Mouse (Mus musculus): ENCODE results near the gene Napepld.
A peak's percentile ranks its signal among the peaks of the same experiment; 100 is the strongest.
"Not testable (repeated sequence)": the region's sequence is repeated elsewhere in the genome, so short reads cannot be mapped to it uniquely, and the experiment has no call there.

Napepld gene

GRCm38 (mm10) chr5:21660850-21661249, 40.3 kb downstream of the Napepld start:
- no peak for DNase-seq

- DNase-seq, result peak; percentile 92
Measured at GRCm38 (mm10) chr5:21658623-21659395, 42.4 kb downstream of the Napepld start.

DNA sequence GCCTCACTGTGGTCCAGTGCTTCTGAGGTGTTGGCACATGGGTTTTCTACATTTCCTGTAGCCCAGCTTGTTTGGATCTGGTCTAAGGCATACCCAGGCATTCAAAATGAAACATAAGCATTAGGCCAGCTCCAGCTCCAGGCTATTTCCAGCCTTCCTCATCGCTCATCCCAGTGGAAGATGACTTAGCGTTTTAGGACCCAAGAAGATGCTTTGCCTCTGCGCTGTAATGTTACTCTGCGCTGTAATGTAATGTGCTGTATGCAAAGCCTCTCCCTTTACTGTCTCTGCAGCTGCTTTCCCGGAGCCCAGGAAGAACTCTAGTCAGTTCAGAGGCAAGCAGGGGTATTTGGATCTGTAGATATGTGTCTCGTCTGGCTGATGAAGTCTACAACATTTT, 43.2 kb downstream of the Napepld start:
- DNase-seq, result no peak

- DNase-seq, result peak; percentile 62
Measured at GRCm38 (mm10) chr5:21656912-21657311, 44.3 kb downstream of the Napepld start.

DNA sequence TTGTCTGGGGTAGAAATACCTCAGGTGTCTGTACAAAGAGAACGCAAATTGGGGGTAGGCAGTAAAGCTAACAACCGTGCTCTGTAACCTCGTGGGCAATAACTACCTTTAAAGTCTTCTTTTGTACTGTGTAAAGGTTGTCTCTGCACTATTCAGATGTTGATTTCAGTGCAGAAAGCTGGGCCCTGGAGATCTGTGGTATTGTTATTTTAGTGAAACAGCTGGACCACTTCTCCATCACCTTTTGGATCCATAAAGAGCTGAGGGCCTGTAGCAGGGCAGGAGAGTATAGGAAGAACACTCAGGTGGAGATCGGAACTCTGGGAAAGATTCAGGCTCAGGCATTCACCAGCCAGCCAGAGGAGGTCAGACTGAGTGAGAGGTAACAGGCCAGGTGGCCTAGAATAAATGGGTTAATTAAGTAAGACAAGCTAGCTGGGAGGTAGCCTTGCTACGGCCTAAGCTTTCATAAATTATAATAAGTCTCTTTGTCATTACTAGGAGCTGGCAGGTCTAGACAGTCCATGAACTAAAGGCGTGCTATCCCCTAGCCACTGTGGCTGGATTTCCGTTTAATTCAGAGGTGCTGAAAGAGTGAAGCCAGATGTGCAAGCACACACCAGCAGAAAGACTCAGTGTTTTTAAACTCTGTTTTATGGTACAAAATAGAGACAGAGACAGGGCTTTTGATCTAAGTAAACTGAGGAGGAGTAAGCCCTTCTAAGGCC, 49.1 kb downstream of the Napepld start:
- no peak for DNase-seq

DNA sequence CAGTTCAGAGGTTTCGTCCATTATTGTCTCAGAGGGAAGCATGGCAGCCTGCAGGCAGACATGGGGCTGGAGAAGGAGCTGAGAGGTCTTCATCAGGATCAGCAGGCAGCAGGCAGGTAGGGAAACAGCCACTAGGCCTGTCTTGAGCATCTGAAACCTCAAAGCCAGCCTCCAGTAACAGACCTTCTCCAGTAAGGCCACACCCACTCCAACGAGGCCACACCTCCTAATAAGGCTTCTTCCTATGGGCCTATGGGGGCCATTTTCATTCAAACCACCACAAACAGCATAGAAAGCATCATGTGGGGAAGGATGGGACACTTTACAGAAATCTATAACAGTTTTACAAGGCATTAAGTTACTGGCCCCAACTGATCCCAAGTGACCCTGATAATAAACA, 50.5 kb downstream of the Napepld start:
- DNase-seq, result no peak

- DNase-seq, result no peak
Measured at GRCm38 (mm10) chr5:21646133-21646491, 55.1 kb downstream of the Napepld start.

DNA sequence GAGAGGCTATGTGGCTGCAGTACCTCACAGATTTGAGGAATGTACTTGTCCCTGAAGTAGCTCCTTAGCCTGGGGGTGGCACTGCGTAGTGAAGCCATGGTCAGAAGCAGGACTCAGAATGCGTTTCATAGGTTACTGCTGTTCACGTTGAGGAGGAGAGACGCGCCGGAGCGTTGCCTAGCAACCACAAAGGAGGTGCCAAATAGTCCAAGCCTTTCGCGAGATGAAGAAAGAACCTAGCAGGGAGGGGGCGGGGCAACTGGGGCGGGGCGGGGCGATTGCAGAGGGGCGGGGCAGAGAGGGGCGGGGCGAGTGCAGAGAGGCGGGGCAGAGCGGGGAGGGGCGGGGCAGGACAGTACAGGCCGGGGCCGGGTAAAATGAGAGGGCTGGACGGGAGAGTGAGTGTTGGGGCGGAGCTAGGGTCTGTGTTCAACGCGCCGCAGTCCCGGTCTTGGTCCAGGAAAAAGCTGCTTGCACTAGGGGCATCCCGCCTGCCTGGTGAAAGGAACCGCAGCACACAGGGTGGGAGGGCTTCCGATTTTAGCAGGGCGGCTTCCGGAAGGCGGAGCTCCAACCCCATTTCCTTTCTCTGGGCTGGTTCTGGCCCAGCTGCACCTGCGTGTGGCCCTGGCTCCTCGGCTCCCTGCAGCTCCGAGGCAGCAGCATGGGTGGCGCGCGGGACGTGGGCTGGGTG, 55.6 kb downstream of the Napepld start, which contains the start of the genes Fbxl13 and Armc10:
Gene Fbxl13 (minus strand): TSS at position 196 of the 694 bp plus-strand sequence.
Gene Armc10 (plus strand): TSS at position 375 of the 694 bp plus-strand sequence.
- DNase-seq, result peak; percentile 94

DNA sequence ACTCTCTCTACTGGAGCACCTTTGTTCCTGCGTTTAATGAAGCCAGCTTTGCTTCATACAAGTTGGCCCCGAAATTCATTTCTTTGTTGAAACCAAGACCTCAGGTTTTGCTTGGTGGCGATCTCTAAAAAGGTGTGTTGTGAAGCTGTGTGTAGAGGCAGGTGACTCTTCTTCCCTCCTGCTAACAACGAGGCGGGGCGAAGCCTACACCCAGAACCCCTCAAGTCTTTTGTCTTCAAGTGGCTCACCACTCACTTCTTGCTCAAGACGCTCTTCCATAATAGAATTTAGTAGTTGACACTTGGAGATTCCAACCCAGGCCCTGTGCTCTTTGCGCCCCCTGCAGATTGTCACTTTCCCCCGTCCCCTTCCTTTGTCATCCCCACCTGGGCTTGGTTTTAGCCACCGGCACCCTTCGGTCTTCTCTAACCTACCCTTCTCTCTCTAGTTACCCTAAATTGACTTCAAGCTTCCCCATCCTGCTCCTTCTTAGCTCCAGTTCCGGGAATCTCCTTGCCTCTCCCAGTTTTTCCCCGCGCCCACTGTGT, 56.2 kb downstream of the Napepld start:
- no peak for DNase-seq

DNA sequence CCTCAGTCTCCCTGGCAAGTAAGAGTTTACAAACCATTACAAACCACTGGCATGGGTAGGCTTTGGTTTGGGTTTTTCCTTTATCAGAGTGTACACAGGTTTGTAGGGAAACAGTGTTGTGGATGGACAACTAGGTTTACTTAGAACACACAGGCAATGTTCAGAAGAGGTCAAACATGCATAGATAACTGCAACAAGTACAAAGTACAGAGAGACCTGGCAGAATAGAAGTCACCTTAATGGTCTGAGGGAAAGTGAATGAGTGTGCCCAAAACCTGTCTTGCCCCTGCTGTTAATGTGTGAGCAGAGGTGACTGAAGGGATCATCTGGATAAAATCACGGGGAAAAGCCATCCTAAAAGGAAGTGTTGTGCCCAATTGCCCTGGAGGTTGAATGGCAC, 57.6 kb downstream of the Napepld start:
- no peak for DNase-seq

GRCm38 (mm10) chr5:21640961-21641360, 60.2 kb downstream of the Napepld start:
- DNase-seq, result peak; percentile 41

DNA sequence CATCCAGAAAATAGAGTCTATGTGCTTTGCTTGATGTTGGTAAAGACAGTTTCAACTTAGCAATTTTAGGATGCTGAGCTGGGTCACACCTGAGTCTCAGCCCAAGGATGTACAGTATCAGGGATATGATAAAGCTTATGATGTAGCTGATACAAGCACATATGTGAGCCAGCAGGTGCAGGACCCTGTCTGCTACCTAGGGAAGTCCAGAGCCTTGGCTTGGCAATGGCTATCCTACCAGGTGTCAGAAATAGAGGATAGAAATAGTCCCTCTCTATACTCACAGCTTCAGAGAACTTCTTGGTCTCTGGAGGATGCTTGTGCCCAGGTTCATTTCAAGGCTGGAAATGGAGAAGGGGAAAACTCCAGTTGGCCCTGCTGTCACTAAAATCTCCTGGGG, 75.3 kb downstream of the Napepld start:
- DNase-seq, result no peak

DNA sequence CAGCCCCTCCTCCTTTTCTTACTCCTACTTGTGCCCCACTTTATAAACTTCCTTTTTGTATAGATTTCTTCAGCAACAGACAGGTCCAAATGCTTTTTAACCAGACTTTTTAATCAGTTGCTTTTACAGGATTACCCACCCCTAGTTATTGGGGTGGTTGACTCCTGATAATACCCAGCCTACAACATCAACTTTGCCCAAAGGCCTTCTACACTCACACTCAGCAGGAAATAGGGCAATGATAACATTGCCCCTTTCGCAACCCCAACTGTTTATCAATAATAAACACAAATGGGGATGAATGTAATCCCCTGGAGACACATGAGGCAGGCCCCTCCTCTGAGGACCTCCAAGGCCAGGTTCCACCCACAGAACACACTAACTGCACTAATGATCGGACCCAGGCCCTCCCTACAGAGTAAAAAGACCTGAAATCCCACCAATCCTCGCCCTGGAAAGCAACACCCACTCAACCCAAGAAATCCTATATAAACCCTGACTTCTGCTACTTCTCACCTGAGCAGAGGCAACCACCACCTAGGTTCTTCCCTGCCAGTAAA, 84.7 kb downstream of the Napepld start:
- DNase-seq, result no peak

DNA sequence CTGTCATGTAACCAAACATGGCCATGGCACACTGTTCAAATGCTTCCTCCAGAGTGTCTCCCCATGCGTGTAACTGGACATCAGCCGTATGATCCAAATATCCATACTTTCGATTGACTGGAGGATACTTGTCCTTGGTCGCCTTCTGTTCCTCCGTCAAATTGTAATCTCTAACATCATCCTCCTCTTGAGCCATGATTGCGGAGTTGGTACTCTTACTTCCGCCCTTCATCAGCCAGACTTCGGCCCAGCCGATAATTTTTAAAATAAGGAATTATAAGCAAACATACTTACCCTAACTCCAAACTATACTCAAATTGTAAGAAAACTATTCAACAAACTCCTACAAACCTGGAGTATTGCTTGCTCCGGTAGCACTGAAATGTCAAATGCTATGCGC, 86.9 kb downstream of the Napepld start:
- not testable (repeated sequence) for DNase-seq

Measured in lung, postnatal 10 days (tissue).